ENCODE assay signal across 9 mouse cellular contexts in the genomic region with DNA sequence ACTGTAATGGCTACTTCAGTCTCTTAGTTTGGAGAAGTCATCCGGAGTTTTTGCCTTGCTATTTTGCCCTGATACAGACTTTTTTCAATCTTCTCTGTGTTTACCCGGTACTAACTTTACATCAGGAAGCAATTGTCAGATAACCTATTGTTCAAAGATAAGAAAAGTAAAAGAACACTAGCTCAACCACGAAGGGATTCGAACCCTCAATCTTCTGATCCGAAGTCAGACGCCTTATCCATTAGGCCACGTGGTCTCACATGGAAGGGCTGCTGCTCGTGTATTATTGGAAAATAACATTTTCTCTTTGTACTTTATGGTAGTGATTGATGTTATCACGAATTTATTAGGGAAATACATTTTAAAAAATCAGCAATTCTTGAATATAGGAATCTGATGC. TPM values are rescaled to one million over a fixed set of nuclear protein-coding genes. Genes with fewer than 3 reads are reported as not detected.
DNase-seq lines count a peak whose midpoint lies in the region; ATAC-seq and TF ChIP-seq lines count a peak whose summit lies in the region.
"Had no signal": no experiment of that assay in that cellular context is flagged by ENCODE, and none has a peak within 500 bp of the region (broad histone marks: within the 10 kb centered on the region; RNA-seq: fewer than 3 reads in every experiment).

No protein-coding gene starts in this region.

- in situ Hi-C loops in ES-E14 (cut with MboI; ENCODE audit: low sequenced_read_pairs in 2 of 2, unreplicated experiment in 2 of 2), result loop anchor here (25.0 kb wide), 1 partner anchor 191 kb away; no protein-coding TSS in a partner anchor

- 2% methylated on average over 9 of the region's 9 CpGs for WGBS in embryonic facial prominence, embryonic 13.5 days
- WGBS in hindbrain, embryonic 12.5 days, result 1% methylated on average over 9 of the region's 9 CpGs
- WGBS in midbrain, postnatal 0 days, result 3% methylated on average over 9 of the region's 9 CpGs

- H3K9me3 ChIP-seq in ES-E14 (ENCODE audit: control insufficient read depth, insufficient read depth, low read depth, low read length), result no peaks in the 10 kb centered on the region
- no peaks in the 10 kb centered on the region for H3K9me3 ChIP-seq in embryonic facial prominence, embryonic 13.5 days
- no peaks in the 10 kb centered on the region for H3K9me3 ChIP-seq in hindbrain, embryonic 12.5 days (replicated peaks)
- no peaks in the 10 kb centered on the region for H3K9me3 ChIP-seq in midbrain, postnatal 0 days (ENCODE audit: low read length)

- peak overlapping the region; percentile 25 for H3K4me2 ChIP-seq in embryonic facial prominence, embryonic 13.5 days
- peak overlapping the region; percentile 2; the same call in 1 of the 2 replicates for H3K4me2 ChIP-seq in hindbrain, embryonic 12.5 days (replicated peaks)
- no peak overlapping the region for H3K4me2 ChIP-seq in midbrain, postnatal 0 days (ENCODE audit: low read depth, low read length, poor library complexity, severe bottlenecking)

- peaks cover 4% of the 10 kb centered on the region in 2 experiments; a peak in 2 of 4 replicates for H3K4me1 ChIP-seq in ES-E14 (ENCODE audit: control insufficient read depth in 2 of 2, insufficient read depth in 2 of 2, low read length in 2 of 2, poor library complexity in 1 of 2)
- H3K4me1 ChIP-seq in embryonic facial prominence, embryonic 13.5 days, result peaks cover 23% of the 10 kb centered on the region
- peaks cover 7% of the 10 kb centered on the region; the same call in 1 of the 2 replicates for H3K4me1 ChIP-seq in hindbrain, embryonic 12.5 days
- H3K4me1 ChIP-seq in midbrain, postnatal 0 days (ENCODE audit: insufficient read depth, low read length), result no peaks in the 10 kb centered on the region; the same call in 1 of the 2 replicates

- H3K4me3 ChIP-seq in ES-E14 (ENCODE audit: insufficient read depth in 1 of 2, low read depth in 1 of 2, low read length in 2 of 2, poor library complexity in 1 of 2, severe bottlenecking in 1 of 2), result peak overlapping the region; percentile 32 to 41; a peak in 3 of 4 replicates
- H3K4me3 ChIP-seq in embryonic facial prominence, embryonic 13.5 days, result peak overlapping the region; percentile 5; the same call in 1 of the 2 replicates
- no peak overlapping the region for H3K4me3 ChIP-seq in hindbrain, embryonic 12.5 days
- peak overlapping the region; percentile 9; the same call in 1 of the 2 replicates for H3K4me3 ChIP-seq in midbrain, postnatal 0 days (ENCODE audit: low read depth, low read length)

- no peaks in the 10 kb centered on the region for H3K27me3 ChIP-seq in embryonic facial prominence, embryonic 13.5 days
- peaks cover 8% of the 10 kb centered on the region; the same call in 1 of the 2 replicates for H3K27me3 ChIP-seq in hindbrain, embryonic 12.5 days
- peaks cover 6% of the 10 kb centered on the region; the same call in 1 of the 2 replicates for H3K27me3 ChIP-seq in midbrain, postnatal 0 days (ENCODE audit: insufficient read depth, low read length)

- no peak for TF ChIP-seq CTCF in midbrain, postnatal 0 days (IDR thresholded peaks at IDR 0.05)

- intact Hi-C loops in left cerebral cortex, postnatal 25 days (cut with DNase I), result loop anchor here (5.0 kb wide), 2 partner anchors 36 to 206 kb away; a partner anchor contains a TSS

- DNase-seq in frontal cortex, postnatal 36 days (ENCODE audit: low spot score in 2 of 2), result peak; percentile 59 to 77
- peak; percentile 64 for DNase-seq in ES-E14 (ENCODE audit: low read depth, low spot score)
- peak; percentile 73 to 75 for DNase-seq in left cerebral cortex, postnatal 25 days (ENCODE audit: low spot score in 2 of 2)
- DNase-seq in midbrain, postnatal 0 days (ENCODE audit: low spot score), result peak; percentile 76
- peak; percentile 59 to 71 for DNase-seq in thymus, postnatal 36 days

- H3K9ac ChIP-seq in ES-E14 (ENCODE audit: insufficient read depth, low read depth, low read length, poor library complexity, severe bottlenecking), result no peak overlapping the region
- no peak overlapping the region for H3K9ac ChIP-seq in embryonic facial prominence, embryonic 13.5 days
- no peak overlapping the region for H3K9ac ChIP-seq in hindbrain, embryonic 12.5 days
- H3K9ac ChIP-seq in midbrain, postnatal 0 days (replicated peaks; ENCODE audit: low read length, poor library complexity, severe bottlenecking), result no peak overlapping the region

- H3K36me3 ChIP-seq in ES-E14 (ENCODE audit: control insufficient read depth, insufficient read depth, low read length, poor library complexity, severe bottlenecking), result no peaks in the 10 kb centered on the region
- no peaks in the 10 kb centered on the region for H3K36me3 ChIP-seq in embryonic facial prominence, embryonic 13.5 days
- H3K36me3 ChIP-seq in hindbrain, embryonic 12.5 days, result no peaks in the 10 kb centered on the region
- H3K36me3 ChIP-seq in midbrain, postnatal 0 days (ENCODE audit: insufficient read depth, low read length), result no peaks in the 10 kb centered on the region

- H3K27ac ChIP-seq in ES-E14 (ENCODE audit: insufficient read depth, low read depth, low read length, poor library complexity, severe bottlenecking), result no peak overlapping the region
- no peak overlapping the region for H3K27ac ChIP-seq in embryonic facial prominence, embryonic 13.5 days
- H3K27ac ChIP-seq in hindbrain, embryonic 12.5 days, result no peak overlapping the region
- no peak overlapping the region for H3K27ac ChIP-seq in midbrain, postnatal 0 days (ENCODE audit: low read depth, low read length)

- ATAC-seq in frontal cortex, adult (ENCODE audit: low TSS enrichment), result no peak
- no peak for ATAC-seq in embryonic facial prominence, embryonic 13.5 days (ENCODE audit: insufficient number of reproducible peaks, insufficient read depth, low FRiP score, low TSS enrichment, low read depth)
- no peak for ATAC-seq in hindbrain, embryonic 12.5 days (ENCODE audit: low FRiP score)
- ATAC-seq in midbrain, postnatal 0 days (ENCODE audit: low FRiP score), result no peak

TF ChIP-seq in ES-E14, 5 proteins besides CTCF, POLR2A, EP300 and RAD21:
- TF ChIP-seq HCFC1 (IDR thresholded peaks at IDR 0.05; ENCODE audit: borderline replicate concordance, insufficient read depth, low read length), result no peak
- no peak for TF ChIP-seq ZC3H11A (IDR thresholded peaks at IDR 0.05; ENCODE audit: borderline replicate concordance, low read depth, low read length)
- TF ChIP-seq ZNF384 (IDR thresholded peaks at IDR 0.05; ENCODE audit: low read depth, low read length), result no peak
- TF ChIP-seq CHD2 (IDR thresholded peaks at IDR 0.05; ENCODE audit: low read depth, low read length), result no peak
- peak; percentile 83 for TF ChIP-seq MAFK (IDR thresholded peaks at IDR 0.05; ENCODE audit: insufficient read depth, low read depth, low read length)

RNA-seq across cellular contexts. Expression of a gene that starts 15.1 kb away (rescaled TPM):
- 0.95 and 1.5 TPM in 2 replicates for total RNA-seq in ES-E14 (2012; rRNA removed)
- 1.5 and 1.7 TPM in 2 replicates for polyA plus RNA-seq in embryonic facial prominence, embryonic 13.5 days (2015; fragmentation: Nextera tagmentation; extraction: Ambion mirVana)
- 0.34 and 0.43 TPM in 2 replicates for polyA plus RNA-seq in hindbrain, embryonic 12.5 days (2016; fragmentation: Nextera tagmentation; extraction: Ambion mirVana)
- 1 to 10 TPM; 1.1 to 1.3 TPM for total RNA-seq in left cerebral cortex, postnatal 25 days (2021)
- 0.16 TPM in 1 of 2 replicates, not detected in the other for total RNA-seq in midbrain, postnatal 0 days (2014; rRNA removed)
- not detected in 2 replicates for polyA plus RNA-seq in midbrain, postnatal 0 days (2015; fragmentation: Nextera tagmentation; extraction: Ambion mirVana)
- total RNA-seq: heart, postnatal 14 days had no signal

RNA-seq across cellular contexts. Expression of a gene that starts 27.1 kb away (rescaled TPM):
- 2,382 and 2,804 TPM in 2 replicates for total RNA-seq in ES-E14 (2012; rRNA removed)
- polyA plus RNA-seq in embryonic facial prominence, embryonic 13.5 days (2015; fragmentation: Nextera tagmentation; extraction: Ambion mirVana), result 7.3 and 7.9 TPM in 2 replicates
- polyA plus RNA-seq in hindbrain, embryonic 12.5 days (2016; fragmentation: Nextera tagmentation; extraction: Ambion mirVana), result 5.7 and 6.9 TPM in 2 replicates
- total RNA-seq in left cerebral cortex, postnatal 25 days (2021), result 100 to 1,000 TPM; 300 to 349 TPM
- 1,176 and 1,474 TPM in 2 replicates for total RNA-seq in midbrain, postnatal 0 days (2014; rRNA removed)
- 3.9 and 4.0 TPM in 2 replicates for polyA plus RNA-seq in midbrain, postnatal 0 days (2015; fragmentation: Nextera tagmentation; extraction: Ambion mirVana)

RNA-seq across cellular contexts. Expression of a gene that starts 29.9 kb away (rescaled TPM):
- total RNA-seq in ES-E14 (2012; rRNA removed), result 1,402 and 1,887 TPM in 2 replicates
- polyA plus RNA-seq in embryonic facial prominence, embryonic 13.5 days (2015; fragmentation: Nextera tagmentation; extraction: Ambion mirVana), result 6.6 and 13.4 TPM in 2 replicates
- polyA plus RNA-seq in hindbrain, embryonic 12.5 days (2016; fragmentation: Nextera tagmentation; extraction: Ambion mirVana), result 5.2 TPM in 1 of 2 replicates, not detected in the other
- total RNA-seq in left cerebral cortex, postnatal 25 days (2021), result 1 to 10 TPM; 1.6 to 3.9 TPM
- 52.3 and 293 TPM in 2 replicates for total RNA-seq in midbrain, postnatal 0 days (2014; rRNA removed)
- polyA plus RNA-seq in midbrain, postnatal 0 days (2015; fragmentation: Nextera tagmentation; extraction: Ambion mirVana), result 0.54 and 1.5 TPM in 2 replicates

RNA-seq across cellular contexts. Expression of a gene that starts 31.4 kb away (rescaled TPM):
- total RNA-seq in ES-E14 (2012; rRNA removed), result 436 and 621 TPM in 2 replicates
- polyA plus RNA-seq in embryonic facial prominence, embryonic 13.5 days (2015; fragmentation: Nextera tagmentation; extraction: Ambion mirVana), result 5.3 and 6.7 TPM in 2 replicates
- polyA plus RNA-seq in hindbrain, embryonic 12.5 days (2016; fragmentation: Nextera tagmentation; extraction: Ambion mirVana), result 2.2 and 4.4 TPM in 2 replicates
- 1 to 10 TPM; 3.1 to 4.6 TPM for total RNA-seq in left cerebral cortex, postnatal 25 days (2021)
- 99.4 and 262 TPM in 2 replicates for total RNA-seq in midbrain, postnatal 0 days (2014; rRNA removed)
- polyA plus RNA-seq in midbrain, postnatal 0 days (2015; fragmentation: Nextera tagmentation; extraction: Ambion mirVana), result not detected in 2 replicates

RNA-seq across cellular contexts. Expression of a gene that starts 38.1 kb away (rescaled TPM):
- total RNA-seq in ES-E14 (2012; rRNA removed), result 0.11 and 0.62 TPM in 2 replicates
- not detected in 2 replicates for polyA plus RNA-seq in embryonic facial prominence, embryonic 13.5 days (2015; fragmentation: Nextera tagmentation; extraction: Ambion mirVana)
- polyA plus RNA-seq in hindbrain, embryonic 12.5 days (2016; fragmentation: Nextera tagmentation; extraction: Ambion mirVana), result 0.12 TPM in 1 of 2 replicates, not detected in the other
- total RNA-seq in left cerebral cortex, postnatal 25 days (2021), result not detected
- total RNA-seq in midbrain, postnatal 0 days (2014; rRNA removed), result 0.05 TPM in 1 of 2 replicates, not detected in the other
- polyA plus RNA-seq in midbrain, postnatal 0 days (2015; fragmentation: Nextera tagmentation; extraction: Ambion mirVana), result 0.04 and 0.07 TPM in 2 replicates
- total RNA-seq: heart, postnatal 14 days had no signal

Comparison
In these comparisons a context has a peak if more than half of its experiments do, and no peak if none do; other contexts are left out.
1. RNA of a gene that starts 29.9 kb away (total RNA-seq): 1,402 to 1,887 TPM in ES-E14 and 52.3 to 293 TPM in midbrain, postnatal 0 days; 1.6 to 3.9 TPM in left cerebral cortex, postnatal 25 days; every median in the first group is over 10 times any median in the second.
2. Peak in every context shown above with its lines, with median percentiles within 50 percentile points of each other: DNase-seq.